Mouse (Mus musculus) ZHBTc4 (cell line): ENCODE data around the gene Sorcs3.

Source experiments
- DNase-seq: peaks from one replicate; pipeline ENCODE4 v3.0.0-alpha.2; 2011; ENCODE audit warnings: low read depth, low spot score

Gene Sorcs3

DNA sequence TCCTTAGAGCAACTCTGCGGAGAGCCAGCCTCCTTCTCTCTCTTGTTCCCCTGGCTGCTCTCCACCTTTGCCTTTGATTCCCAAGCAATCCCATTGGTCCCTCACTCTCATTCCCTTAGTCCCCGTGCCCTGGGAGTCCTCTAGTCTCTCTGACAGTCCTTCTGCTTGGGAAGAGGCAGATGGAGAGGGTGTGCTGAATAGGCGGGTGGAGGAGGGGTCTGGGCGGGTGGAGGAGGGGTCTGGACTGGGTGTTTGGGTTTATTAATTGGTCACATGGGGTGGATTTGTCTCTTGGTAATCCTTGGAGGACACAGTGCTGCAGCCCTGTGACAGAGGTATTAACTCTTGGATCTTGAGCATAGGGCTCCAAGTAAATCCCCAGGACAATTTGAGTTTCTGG, 77.4 kb downstream of the Sorcs3 start:
- DNase-seq = no peak

DNA sequence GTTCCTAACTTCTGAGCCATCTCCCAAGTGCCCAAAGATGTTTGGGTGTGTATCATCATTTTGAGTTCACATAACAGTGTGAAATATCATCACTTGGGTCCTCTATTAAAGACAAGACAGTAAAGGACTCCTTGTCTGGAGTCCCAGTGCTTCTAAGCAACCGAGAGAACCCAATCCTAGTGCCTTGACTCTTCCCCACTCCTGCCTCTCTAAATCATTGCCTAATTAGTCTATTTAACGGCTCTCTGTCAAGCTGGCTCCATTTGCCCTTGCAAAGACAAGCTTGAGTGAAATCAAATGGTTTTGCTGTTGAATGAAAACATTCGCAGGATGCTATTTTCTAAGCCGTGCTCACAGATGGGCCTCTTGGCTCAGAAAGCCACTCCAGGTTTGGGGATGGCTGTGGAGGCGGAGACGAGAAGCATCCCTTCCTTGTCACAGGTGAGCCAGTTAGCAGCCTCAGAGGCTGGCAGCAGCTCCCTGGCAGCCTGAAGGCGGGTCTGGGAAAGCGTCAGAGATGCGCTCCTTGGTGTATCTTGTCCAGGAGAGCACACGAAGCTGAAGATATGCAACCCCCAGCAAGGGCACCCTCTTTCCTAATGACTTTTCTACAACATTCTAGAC, 79.9 kb downstream of the Sorcs3 start:
- no peak for DNase-seq

DNA sequence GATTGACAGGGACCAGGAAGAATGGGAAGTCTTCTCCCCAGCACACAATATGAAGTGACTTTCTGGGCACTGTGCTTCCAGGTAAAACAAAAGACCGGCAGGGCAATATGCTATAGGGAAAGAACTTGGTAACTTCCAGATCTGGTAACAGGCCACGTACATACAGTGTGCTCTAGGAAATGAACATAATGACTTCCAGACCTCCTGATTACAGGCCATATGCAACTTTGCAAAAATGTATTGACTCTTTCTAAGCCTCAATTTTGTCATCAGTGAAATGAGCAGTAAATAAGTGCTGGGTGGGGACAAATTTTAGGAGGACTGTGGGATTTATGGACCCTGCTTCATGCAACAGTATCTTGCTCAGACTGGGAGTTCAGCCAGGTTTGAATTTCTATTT, 88.4 kb downstream of the Sorcs3 start:
- no peak for DNase-seq

DNA sequence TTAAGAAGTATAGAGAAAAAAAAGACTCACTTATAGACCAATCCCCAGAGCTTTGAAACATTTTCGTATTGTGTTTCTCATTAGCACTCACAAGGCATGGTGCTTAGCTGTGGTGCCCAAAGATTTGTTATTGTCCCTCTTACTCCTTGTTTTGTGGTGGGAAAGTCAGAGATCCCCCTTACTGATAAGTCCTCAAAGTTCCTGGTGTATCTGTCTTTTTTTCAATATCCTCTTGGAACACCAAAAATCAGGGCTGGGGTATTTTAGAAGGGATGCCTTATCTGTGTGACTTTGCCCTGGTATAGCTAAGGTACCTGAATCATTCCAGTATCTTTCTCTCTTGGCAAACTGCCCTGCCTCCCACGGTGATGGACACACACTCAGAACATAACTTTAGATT, 92.6 kb downstream of the Sorcs3 start:
- no peak for DNase-seq

DNA sequence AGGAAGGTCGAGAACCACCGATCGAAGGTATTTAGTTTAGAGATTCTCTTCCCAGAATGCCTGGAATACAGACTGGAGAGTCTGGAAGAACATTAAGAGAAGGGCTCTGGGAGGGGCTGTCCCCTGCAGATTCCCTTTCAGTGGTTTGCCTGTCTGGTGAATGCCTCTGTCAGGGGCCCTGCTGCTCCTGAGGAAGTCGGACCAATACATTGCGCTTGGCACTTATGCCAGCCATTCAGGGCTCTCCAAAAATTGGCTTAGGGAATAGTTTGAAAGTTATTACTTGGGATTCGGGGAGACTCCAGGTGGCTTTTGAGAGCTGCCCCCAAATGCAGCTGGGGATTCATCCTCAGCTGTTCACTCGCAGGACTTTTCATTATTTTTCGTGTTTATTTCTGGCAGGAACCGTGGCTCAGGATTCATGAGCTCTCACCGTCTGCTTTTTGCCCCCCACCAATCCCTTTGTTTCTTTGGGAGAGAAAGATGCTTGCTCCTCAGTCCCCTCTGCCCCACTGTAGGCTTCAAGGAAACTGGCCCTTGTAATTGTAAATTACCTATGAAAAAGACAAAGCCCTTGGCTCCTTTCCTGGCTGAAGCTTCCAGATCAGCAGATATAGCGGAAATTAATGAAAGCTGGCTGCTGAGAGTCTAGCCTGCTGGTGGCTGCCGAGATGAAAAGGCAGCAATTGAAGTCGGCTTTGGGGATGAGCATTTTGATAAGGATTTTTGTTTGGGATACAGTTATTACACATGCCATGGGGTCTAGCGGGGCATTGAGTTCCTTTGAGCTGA, 94.8 kb downstream of the Sorcs3 start:
- DNase-seq = no peak

DNA sequence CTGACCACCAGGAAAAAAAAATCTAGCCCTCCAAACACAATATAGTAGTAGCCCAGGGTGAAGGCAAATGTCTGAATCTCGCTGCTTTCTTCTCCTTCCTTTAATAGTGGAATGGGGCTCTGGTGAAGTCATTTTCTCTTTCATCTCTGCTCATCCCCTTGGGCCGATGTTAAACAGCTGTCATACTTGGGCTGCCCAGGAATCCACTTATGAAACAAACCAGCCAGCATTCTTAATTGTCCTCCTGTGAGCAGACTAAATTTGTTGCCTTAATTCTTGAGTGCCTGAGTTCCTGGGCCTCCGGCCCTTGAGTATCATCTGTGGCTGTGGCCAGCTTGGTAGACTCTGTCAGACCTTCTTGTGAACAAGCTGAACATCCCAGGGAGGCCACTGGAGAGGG, 95.5 kb downstream of the Sorcs3 start:
- DNase-seq = no peak

DNA sequence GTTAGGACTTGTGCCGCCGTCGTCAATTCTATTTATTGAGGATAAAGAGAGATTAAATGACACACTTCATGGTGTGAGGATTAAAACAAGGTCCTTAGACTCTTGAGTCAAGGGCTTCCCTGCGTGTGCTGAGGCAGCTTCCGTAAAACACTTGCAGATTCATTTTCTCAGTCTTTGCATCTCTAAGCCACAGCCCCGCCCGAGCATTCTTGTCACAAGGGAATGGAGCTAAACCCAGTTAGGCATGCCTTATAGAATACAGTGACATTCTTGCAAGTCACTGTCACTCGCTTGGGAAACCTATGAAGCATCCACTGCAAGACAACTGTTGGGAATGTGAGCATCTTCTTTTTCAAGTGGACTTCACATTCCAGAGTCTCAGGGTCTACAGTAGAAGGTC, 102.5 kb downstream of the Sorcs3 start:
- DNase-seq = peak; percentile 65

DNA sequence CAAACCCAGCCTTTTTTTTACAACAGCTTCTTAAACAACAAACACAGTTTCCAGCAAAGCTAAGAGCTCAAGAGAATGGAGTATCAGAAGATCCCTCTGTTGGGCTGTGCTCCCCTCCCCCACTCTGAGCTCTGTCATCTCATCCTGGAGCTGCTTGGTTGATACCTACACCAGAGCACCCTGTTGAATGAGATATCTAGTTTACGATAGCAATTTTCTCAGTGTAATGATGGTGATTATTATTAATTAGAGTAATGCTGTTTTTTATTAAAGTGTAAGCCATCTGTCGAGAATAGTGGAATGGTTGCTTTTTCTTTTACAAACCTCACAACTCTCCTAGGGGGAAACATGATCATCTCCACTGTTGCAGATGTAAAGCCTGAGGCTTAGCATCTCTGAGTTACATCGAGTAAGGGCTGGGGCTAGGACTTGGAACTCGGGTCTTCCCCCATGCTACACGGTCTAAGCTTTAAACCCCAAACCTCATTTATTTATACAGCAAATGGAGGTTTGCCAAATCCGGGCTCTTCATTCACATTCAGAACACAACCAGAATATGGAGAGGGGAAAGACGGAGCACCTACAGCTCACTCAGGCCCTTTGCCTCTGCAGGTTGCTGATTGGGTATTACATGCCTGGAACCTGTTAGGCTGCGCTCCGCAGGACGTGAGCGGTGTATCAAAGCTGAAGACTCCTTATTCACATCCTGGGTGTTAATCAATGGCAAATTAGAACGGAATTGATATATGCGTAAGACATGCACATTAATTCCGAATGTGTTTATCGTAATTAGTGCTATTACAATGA, 103.9 kb downstream of the Sorcs3 start:
- DNase-seq = no peak

DNA sequence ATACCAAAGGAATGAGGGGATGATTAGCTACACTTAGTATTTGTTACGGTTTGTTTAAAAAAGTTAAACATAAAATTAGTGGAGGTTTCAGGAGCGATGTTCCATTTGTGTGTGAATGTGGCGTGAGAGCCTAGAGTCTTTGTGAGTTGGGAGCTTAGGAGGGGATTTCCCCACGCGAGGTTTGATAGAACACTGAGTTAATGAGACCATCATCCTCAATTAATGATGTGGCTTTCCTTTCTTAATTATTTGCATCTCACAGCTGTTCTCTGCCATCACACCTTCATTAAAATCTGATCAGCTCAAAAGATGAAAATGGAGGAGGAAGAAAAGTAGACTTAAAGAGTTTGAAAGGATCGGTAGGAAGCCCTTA, 104.5 kb downstream of the Sorcs3 start:
- DNase-seq = no peak

DNA sequence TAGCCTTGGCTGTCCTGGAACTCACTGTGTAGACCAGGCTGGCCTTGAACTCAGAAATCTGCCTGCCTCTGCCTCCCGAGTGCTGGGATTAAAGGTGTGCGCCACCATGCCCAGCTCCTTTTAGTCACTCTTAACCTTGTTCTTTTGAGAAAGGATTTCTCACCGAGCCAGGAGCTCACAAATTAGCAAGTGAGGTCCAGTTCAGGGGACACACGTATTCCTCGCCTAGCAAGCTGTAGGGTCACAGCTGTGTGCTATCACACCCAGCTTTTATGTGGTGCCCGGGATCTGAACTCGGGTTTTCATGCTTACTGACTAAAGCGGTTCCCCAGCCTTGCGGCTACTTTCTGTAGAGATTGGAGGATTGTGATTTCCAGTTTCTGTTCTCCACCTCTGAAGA, 108.0 kb downstream of the Sorcs3 start:
- no peak for DNase-seq

DNA sequence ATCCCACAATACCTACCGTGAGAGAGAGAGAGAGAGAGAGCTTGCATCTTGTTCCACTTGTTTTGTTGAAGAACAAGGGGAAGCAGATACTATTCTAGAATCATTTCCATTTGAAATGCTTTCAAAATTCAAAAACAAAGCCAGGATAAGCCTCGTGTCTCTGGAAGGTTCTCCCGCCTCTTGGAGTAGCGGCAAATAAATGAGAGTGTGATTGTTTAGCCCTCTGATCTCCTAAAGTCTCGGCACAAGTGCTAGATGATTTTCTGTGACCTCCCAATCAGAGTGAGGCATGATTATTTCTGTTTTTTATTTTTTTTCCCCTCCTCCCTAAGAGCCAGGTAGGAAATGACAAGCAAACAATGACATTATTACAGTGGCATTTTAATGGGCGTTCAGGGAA, 121.3 kb downstream of the Sorcs3 start:
- DNase-seq = no peak

DNA sequence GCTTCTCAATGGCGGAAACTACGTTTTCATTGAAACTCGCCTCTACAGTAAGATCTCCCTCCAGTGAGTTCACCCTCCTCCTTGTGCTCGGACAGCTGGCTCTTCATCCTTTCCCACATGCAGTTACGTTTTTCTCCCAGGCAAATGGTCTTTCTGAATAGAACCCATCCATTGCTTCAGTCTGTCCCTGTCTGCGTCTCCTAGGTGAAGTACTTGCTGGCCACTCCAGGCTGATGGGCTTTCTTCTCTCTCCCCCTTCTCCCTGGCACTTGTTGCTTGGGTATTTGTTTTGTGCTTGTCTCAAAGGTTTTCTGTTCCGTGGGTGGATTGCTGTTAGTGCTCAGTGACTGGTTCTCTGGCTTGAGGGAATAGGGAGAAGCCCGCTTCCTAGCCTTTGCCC, 122.3 kb downstream of the Sorcs3 start:
- no peak for DNase-seq

DNA sequence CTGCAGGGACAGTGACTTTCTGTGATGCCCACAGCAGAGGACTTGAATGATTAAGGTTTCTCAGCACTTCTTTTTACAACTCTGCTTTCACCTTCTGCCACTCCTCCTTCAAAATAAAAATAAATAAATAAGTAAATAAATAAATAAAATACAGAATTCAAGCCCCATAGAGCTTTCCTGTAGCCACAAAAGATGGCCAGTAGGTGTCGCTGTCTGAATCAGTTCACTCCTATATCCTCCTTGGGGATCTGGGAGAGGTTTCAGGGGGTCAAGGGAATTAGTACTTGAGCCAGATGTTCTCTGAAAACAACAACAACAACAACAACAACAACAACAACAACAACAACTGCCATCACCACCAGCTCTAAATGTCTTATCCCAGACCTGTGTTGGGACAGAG, 125.8 kb downstream of the Sorcs3 start:
- DNase-seq = peak; percentile 64

DNA sequence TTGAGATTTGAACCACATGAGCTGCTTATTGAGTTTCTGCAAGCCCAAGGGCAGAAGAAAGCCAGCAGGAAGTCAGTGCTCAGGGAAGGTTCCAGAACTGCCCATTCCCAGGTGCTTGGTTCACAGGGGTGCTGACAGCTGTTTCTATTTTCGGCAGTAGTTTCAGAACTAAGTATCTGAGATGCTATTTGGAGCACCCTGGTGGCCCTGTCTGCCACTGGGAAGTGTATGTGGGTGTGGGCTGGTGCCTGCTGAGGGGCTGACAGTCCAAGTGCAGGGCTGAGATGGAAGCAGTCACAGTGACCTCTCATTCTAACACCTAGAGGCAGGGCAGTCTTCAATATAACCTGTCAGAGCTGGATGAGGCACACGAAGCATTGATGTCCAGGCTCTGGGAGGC, 127.3 kb downstream of the Sorcs3 start:
- no peak for DNase-seq

DNA sequence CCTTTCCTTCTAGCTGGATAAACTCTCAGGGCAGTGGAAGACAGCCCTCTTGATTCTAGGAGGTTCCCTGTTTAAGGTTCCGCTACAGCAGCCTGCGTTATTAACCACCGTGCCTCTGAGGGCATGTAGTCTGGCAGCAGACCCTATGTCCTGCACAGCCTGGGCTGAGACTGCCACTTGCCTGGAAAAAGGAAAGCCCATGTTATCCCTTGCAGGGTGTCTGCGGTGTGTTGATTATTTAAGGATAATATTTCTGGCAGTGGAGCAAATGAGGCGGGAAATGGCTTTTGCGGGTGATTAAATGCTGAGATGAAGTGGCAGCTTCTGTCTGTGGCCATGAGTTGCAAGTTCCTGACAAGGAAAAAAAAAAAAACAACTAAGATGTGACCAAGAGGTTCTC, 131.6 kb downstream of the Sorcs3 start:
- DNase-seq = no peak

DNA sequence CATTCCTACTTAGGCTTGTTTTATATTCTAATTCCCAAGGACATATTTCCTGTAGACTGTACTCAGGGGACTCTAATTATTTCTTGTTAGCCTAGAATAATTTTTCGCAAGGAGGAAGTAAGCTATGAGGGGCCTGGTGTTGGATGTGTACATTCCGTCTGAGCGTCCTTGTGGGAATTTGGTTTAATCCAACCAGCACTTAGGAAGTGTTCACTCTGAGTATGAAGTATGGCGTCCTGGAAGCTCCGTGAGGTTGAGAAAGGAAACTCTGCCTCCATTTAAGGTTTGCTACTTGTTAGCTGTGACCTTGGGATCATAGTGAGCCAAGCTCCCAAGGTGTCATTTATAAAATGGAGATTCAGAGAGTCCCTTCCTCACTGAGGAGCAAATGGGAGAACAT, 132.3 kb downstream of the Sorcs3 start:
- no peak for DNase-seq

DNA sequence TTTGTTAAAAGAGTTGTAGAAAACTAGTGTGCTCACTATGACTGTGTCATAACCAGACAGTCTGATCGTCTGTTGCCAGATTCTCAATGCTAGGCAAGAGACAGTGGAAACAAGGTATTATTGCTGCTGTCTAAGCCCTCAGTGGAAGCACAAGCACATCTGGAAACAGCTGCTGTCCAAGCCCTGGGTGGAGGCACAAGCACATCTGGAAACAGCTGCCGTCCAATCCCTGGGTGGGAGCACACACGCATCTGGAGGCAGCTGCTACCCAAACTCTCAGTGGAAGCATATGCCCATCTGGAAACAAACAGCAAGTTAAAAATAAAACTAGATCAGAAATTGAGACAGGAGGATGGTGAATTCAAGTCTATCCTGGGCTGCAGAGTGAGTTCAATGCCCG, 136.9 kb downstream of the Sorcs3 start:
- DNase-seq = no peak

DNA sequence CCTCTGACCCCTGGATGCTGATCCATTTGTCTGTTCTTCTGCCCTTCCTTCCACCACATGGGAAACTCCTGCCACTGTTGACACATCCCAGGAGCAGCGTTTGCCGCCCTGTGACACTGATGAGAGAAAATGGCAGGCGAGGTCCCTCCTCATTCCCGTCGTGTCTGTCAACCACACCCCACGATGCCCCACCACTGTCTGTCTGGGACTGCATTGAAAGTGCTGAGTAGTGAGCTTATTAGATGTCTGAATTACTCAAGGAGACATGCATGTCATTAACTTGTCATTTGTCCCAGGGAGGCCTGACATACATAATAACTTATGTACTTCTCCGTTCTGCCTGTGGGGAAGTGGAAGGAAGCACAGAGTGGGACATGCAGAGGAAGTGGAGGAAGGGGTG, 137.6 kb downstream of the Sorcs3 start:
- DNase-seq = no peak

DNA sequence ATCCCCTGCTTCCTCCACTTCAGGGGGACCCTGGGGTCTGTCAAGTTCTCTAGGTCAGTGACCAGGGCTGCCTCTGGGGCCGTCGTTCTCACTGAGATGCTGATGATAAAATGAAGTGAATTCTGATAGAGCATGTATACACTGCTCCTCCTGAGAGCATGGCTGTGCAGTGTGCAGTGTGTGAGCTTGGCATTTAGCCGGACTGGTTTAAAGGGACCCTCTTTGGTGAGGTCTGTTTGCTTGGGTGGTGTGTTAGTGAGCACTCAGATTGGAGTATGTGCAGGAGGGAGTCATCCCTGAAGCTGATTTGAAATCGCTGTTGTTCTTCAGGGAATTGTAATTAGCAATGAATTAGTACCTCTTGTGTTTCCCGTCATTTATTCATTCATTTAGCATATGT, 141.3 kb downstream of the Sorcs3 start:
- no peak for DNase-seq

DNA sequence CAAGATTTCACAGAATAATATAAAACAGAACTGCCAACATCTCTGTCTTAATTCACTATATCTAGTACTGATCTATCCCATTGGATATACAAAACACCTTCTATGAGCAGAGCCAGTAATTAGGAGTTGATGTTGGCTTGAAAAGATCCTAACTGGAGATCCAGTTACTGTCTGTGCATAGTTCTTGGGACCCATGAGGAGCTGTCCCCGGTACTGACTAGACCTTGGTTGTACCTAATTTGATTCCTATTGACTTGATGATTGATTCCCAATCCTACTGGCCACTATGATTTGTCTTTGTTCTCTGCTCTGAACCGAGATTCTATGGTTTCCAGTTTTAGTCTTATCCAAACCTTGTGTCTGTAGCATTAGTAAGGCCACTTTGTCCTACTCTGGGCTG, 151.0 kb downstream of the Sorcs3 start:
- DNase-seq = no peak

DNA sequence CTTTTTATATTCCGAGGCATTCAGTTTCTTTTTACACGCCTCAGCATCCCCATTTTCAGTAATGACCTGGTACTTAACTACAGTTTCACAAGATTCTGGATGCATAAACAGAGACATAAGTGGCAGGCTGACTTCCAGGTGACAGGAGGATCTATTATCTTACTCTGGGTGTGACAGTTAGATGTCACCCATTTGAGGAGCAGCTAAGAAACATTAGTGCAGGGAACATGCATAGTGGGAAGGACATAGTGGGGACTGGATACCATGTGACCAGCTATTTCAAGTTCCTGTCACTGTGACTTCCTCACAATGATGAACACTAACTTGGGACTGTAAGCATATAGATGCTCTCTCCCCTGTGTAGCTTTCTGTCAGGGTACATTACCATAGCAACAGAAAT, 156.3 kb downstream of the Sorcs3 start:
- DNase-seq = no peak

DNA sequence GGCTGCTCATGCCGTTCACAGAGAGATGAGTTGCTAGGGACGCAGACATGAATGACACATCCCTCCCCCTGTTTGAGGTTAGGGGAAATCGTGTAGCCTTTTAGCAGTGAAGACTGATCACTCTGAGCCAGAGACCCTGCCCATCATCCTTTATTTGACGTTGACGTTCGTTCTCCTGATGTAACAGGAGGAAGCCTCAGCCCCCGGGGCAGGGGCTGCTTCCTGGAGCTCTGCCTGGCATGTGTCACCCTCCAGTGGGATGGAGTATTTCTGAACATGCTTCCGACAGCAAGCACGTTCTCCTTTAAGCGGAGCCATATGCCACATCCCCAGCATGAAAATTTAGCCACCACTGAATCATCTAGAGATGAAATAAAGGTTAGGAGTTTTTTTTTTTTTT, 162.2 kb downstream of the Sorcs3 start:
- DNase-seq = no peak

DNA sequence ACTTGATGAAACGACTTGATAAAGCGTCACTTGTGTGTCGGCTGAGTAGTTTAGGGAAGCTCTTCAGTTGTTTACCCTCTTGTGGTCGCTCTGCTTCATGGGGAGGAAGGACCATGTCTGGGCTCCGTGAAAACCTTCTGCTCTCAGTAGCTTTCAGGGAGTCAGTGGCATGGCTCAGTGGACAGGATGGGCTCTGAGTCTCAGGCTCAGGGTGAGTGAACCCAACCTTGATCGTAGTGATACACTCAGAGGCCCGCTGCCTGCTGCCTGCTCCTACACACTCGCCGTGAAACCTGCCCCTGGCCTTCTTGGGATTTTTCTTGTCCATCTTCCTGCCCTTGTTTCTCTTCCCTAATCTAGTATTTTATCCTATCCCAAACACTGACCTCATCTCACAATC, 166.0 kb downstream of the Sorcs3 start:
- DNase-seq = no peak
